Mouse (Mus musculus): Measurements from ENCODE around the gene Znrd1as. TPM values are rescaled to one million over a fixed set of nuclear protein-coding genes. Genes with fewer than 3 reads are reported as not detected.
"Not testable (repeated sequence)": the region's sequence is repeated elsewhere in the genome, so short reads cannot be mapped to it uniquely, and the experiment has no call there.

Znrd1as gene
- polyA plus RNA-seq, 1 experiment from 2014 or later, result 6.1 TPM

- H3K27ac ChIP-seq (replicated peaks; ENCODE audit: low read depth, low read length), result no peak overlapping the region
- DNase-seq, result no peak
- H3K9ac ChIP-seq (replicated peaks; ENCODE audit: low read length), result no peak overlapping the region
- no peak overlapping the region for H3K4me2 ChIP-seq (ENCODE audit: low read length)
- H3K4me1 ChIP-seq (ENCODE audit: control insufficient read depth, insufficient read depth, low read length), result no peaks in the 10 kb centered on the region
- no peak for ATAC-seq (ENCODE audit: low FRiP score, low TSS enrichment)
- no peak overlapping the region for H3K4me3 ChIP-seq (replicated peaks; ENCODE audit: low read depth, low read length)
- no peaks in the 10 kb centered on the region for H3K9me3 ChIP-seq (ENCODE audit: control insufficient read depth, low read length)
- no peaks in the 10 kb centered on the region; the same call in 1 of the 2 replicates for H3K27me3 ChIP-seq (ENCODE audit: control insufficient read depth, insufficient read depth, low read length)
- no peaks in the 10 kb centered on the region for H3K36me3 ChIP-seq (ENCODE audit: control insufficient read depth, insufficient read depth, low read length)
- WGBS, result 35% methylated on average over 5 of the region's 5 CpGs
Observed at GRCm38 (mm10) chr17:36982253-36983155, 24.1 kb downstream of the Znrd1as start.

GRCm38 (mm10) chr17:36988475-36988874 is 30.1 kb downstream of the Znrd1as start:
- Histone ChIP-seq H3K27me3 (ENCODE audit: control insufficient read depth, insufficient read depth, low read length) (peaks cover 6% of the 10 kb centered on the region; the same call in 1 of the 2 replicates), H3K4me1 (ENCODE audit: control insufficient read depth, insufficient read depth, low read length) (no peaks in the 10 kb centered on the region), H3K9me3 (ENCODE audit: control insufficient read depth, low read length) (no peaks in the 10 kb centered on the region), H3K9ac (replicated peaks; ENCODE audit: low read length) (no peak overlapping the region), H3K4me3 (replicated peaks; ENCODE audit: low read depth, low read length) (no peak overlapping the region), H3K36me3 (ENCODE audit: control insufficient read depth, insufficient read depth, low read length) (no peaks in the 10 kb centered on the region), H3K27ac (replicated peaks; ENCODE audit: low read depth, low read length) (no peak overlapping the region), H3K4me2 (ENCODE audit: low read length) (0 out of 2 replicates have a peak overlapping the region, but pooled peaks have one; percentile 3)
- 4% methylated on average over 24 of the region's 24 CpGs for WGBS
- DNase-seq (no peak), ATAC-seq (ENCODE audit: low FRiP score, low TSS enrichment) (no peak)

GRCm38 (mm10) chr17:36989437-36989836 is 31.0 kb downstream of the Znrd1as start, which contains the start of gene H2-M5:
TSS of gene H2-M5 (minus strand) at chr17:36989537.
- no peaks in the 10 kb centered on the region for H3K4me1 ChIP-seq (ENCODE audit: control insufficient read depth, insufficient read depth, low read length)
- no peak within 1 kb of the TSS for H3K4me3 ChIP-seq (replicated peaks; ENCODE audit: low read depth, low read length)
- no peaks in the 10 kb centered on the region for H3K36me3 ChIP-seq (ENCODE audit: control insufficient read depth, insufficient read depth, low read length)
- WGBS, result 32% methylated on average over 5 of the region's 5 CpGs
- peaks cover 6% of the 10 kb centered on the region; the same call in 1 of the 2 replicates for H3K27me3 ChIP-seq (ENCODE audit: control insufficient read depth, insufficient read depth, low read length)
- no peak within 1 kb of the TSS for H3K9ac ChIP-seq (replicated peaks; ENCODE audit: low read length)
- DNase-seq (no peak), ATAC-seq (ENCODE audit: low FRiP score, low TSS enrichment) (no peak)
- H3K27ac ChIP-seq (replicated peaks; ENCODE audit: low read depth, low read length), result no peak within 1 kb of the TSS
- H3K9me3 ChIP-seq (ENCODE audit: control insufficient read depth, low read length), result no peaks in the 10 kb centered on the region
- 0 out of 2 replicates have a peak within 1 kb of the TSS, but pooled peaks have one; percentile 3 for H3K4me2 ChIP-seq (ENCODE audit: low read length)

- H3K4me1 ChIP-seq (ENCODE audit: control insufficient read depth, insufficient read depth, low read length); ATAC-seq (ENCODE audit: low FRiP score, low TSS enrichment); H3K27ac ChIP-seq (replicated peaks; ENCODE audit: low read depth, low read length); H3K4me2 ChIP-seq (ENCODE audit: low read length); H3K4me3 ChIP-seq (replicated peaks; ENCODE audit: low read depth, low read length); H3K9ac ChIP-seq (replicated peaks; ENCODE audit: low read length); H3K36me3 ChIP-seq (ENCODE audit: control insufficient read depth, insufficient read depth, low read length); DNase-seq; H3K9me3 ChIP-seq (ENCODE audit: control insufficient read depth, low read length); H3K27me3 ChIP-seq (ENCODE audit: control insufficient read depth, insufficient read depth, low read length): not testable (repeated sequence)
- WGBS, result 91% methylated on average over 6 of the region's 6 CpGs
Observed at GRCm38 (mm10) chr17:36990630-36991029, 32.2 kb downstream of the Znrd1as start.

- H3K36me3 ChIP-seq (ENCODE audit: control insufficient read depth, insufficient read depth, low read length), result no peaks in the 10 kb centered on the region
- DNase-seq (no peak), ATAC-seq (ENCODE audit: low FRiP score, low TSS enrichment) (no peak)
- H3K27me3 ChIP-seq (ENCODE audit: control insufficient read depth, insufficient read depth, low read length), result peaks cover 6% of the 10 kb centered on the region; the same call in 1 of the 2 replicates
- H3K4me2 ChIP-seq (ENCODE audit: low read length), result no peak overlapping the region
- no peak overlapping the region for H3K4me3 ChIP-seq (replicated peaks; ENCODE audit: low read depth, low read length)
- H3K9ac ChIP-seq (replicated peaks; ENCODE audit: low read length), result no peak overlapping the region
- H3K27ac ChIP-seq (replicated peaks; ENCODE audit: low read depth, low read length), result no peak overlapping the region
- 80% methylated on average over 3 of the region's 3 CpGs for WGBS
- no peaks in the 10 kb centered on the region for H3K4me1 ChIP-seq (ENCODE audit: control insufficient read depth, insufficient read depth, low read length)
- H3K9me3 ChIP-seq (ENCODE audit: control insufficient read depth, low read length), result no peaks in the 10 kb centered on the region
Observed at GRCm38 (mm10) chr17:36992336-36993104, 34.1 kb downstream of the Znrd1as start.

- no peak overlapping the region for H3K4me2 ChIP-seq (ENCODE audit: low read length)
- no peak for ATAC-seq (ENCODE audit: low FRiP score, low TSS enrichment)
- H3K4me1 ChIP-seq (ENCODE audit: control insufficient read depth, insufficient read depth, low read length), result no peaks in the 10 kb centered on the region
- no peak overlapping the region for H3K27ac ChIP-seq (replicated peaks; ENCODE audit: low read depth, low read length)
- no peak overlapping the region for H3K4me3 ChIP-seq (replicated peaks; ENCODE audit: low read depth, low read length)
- no peaks in the 10 kb centered on the region for H3K36me3 ChIP-seq (ENCODE audit: control insufficient read depth, insufficient read depth, low read length)
- DNase-seq, result no peak
- H3K27me3 ChIP-seq (ENCODE audit: control insufficient read depth, insufficient read depth, low read length), result peaks cover 6% of the 10 kb centered on the region; the same call in 1 of the 2 replicates
- no peaks in the 10 kb centered on the region for H3K9me3 ChIP-seq (ENCODE audit: control insufficient read depth, low read length)
- 90% methylated on average over 4 of the region's 4 CpGs for WGBS
- H3K9ac ChIP-seq (replicated peaks; ENCODE audit: low read length), result no peak overlapping the region
Observed at GRCm38 (mm10) chr17:36993770-36994325, 35.5 kb downstream of the Znrd1as start.

GRCm38 (mm10) chr17:36994528-36994927 is 36.1 kb downstream of the Znrd1as start:
- Histone ChIP-seq H3K9ac (replicated peaks; ENCODE audit: low read length) (no peak overlapping the region), H3K4me2 (ENCODE audit: low read length) (no peak overlapping the region), H3K4me1 (ENCODE audit: control insufficient read depth, insufficient read depth, low read length) (no peaks in the 10 kb centered on the region), H3K9me3 (ENCODE audit: control insufficient read depth, low read length) (no peaks in the 10 kb centered on the region), H3K36me3 (ENCODE audit: control insufficient read depth, insufficient read depth, low read length) (no peaks in the 10 kb centered on the region), H3K4me3 (replicated peaks; ENCODE audit: low read depth, low read length) (no peak overlapping the region), H3K27ac (replicated peaks; ENCODE audit: low read depth, low read length) (no peak overlapping the region), H3K27me3 (ENCODE audit: control insufficient read depth, insufficient read depth, low read length) (peaks cover 2% of the 10 kb centered on the region; the same call in 1 of the 2 replicates)
- WGBS, result 82% methylated on average over 2 of the region's 2 CpGs
- DNase-seq, result no peak
- ATAC-seq (ENCODE audit: low FRiP score, low TSS enrichment), result no peak

- no peaks in the 10 kb centered on the region for H3K27me3 ChIP-seq (ENCODE audit: control insufficient read depth, insufficient read depth, low read length)
Observed at GRCm38 (mm10) chr17:36995448-36995847, 37.1 kb downstream of the Znrd1as start.

More at GRCm38 (mm10) chr17:36995448-36995847, 37.1 kb downstream of the Znrd1as start:
- Histone ChIP-seq H3K4me2 (ENCODE audit: low read length) (no peak overlapping the region), H3K9ac (replicated peaks; ENCODE audit: low read length) (no peak overlapping the region), H3K4me1 (ENCODE audit: control insufficient read depth, insufficient read depth, low read length) (no peaks in the 10 kb centered on the region), H3K4me3 (replicated peaks; ENCODE audit: low read depth, low read length) (no peak overlapping the region), H3K9me3 (ENCODE audit: control insufficient read depth, low read length) (no peaks in the 10 kb centered on the region), H3K36me3 (ENCODE audit: control insufficient read depth, insufficient read depth, low read length) (no peaks in the 10 kb centered on the region), H3K27ac (replicated peaks; ENCODE audit: low read depth, low read length) (no peak overlapping the region)
- DNase-seq (no peak), ATAC-seq (ENCODE audit: low FRiP score, low TSS enrichment) (no peak)
- WGBS, result 48% methylated on average over 3 of the region's 3 CpGs

Data from midbrain, embryonic 14.5 days (tissue).